Mouse (Mus musculus): ENCODE measurements at regions not wholly inside any gene's neighbourhood (a gene's known extent, or its start where the extent isn't known, plus 50 kb on each side); places are given as distances from the start of the nearest gene placed in this dataset.

DNA sequence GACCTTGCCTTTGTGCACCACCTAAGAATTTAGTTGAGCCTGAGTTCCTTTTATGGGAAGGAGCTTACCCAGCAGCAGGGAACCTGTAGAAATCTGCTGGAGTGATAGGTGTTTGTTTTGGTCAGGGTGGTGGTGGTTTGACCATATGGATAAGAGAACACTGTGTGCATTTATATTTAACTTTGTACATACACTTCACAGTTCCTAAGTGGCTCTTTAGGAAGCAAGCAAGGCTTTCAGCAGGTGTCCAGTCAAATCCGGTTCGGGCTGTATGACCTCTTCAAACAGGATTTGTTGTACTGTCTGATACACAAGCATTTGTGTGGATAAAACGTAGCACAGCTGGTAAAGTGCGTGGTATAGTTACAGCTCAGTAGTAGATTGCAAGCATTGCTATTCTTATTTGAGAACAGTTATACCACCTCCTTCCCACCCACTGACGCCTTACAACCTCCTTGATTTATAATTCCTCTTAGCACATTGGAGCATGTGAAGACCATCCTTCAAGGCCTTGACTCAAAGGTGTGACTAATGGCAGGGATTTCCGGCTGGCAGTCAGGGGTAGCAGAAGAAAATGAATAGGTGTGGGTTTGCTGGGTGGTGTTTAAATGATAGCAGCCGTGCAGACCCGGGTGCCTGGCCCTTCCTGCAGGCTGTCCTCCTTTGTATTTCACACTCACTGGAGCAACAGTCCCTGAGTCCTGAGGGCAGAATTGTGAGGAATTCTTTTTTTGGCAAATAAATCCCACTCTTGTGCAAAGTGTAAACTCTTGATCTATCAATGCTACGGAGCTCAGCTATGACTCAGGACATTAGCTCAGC lies 79.4 kb upstream of the Osmr start:
- WGBS = 75% methylated on average over 9 of the region's 9 CpGs
- intact Hi-C loops (cut with DNase I) = no loop called here
- Histone ChIP-seq H3K27me3 (ENCODE audit: control insufficient read depth, insufficient read depth, low read length) (peaks cover 2% of the 10 kb centered on the region; the same call in 1 of the 2 replicates), H3K36me3 (ENCODE audit: control insufficient read depth, insufficient read depth, low read length) (no peaks in the 10 kb centered on the region), H3K79me2 (replicated peaks; ENCODE audit: control insufficient read depth, insufficient read depth, low read length) (no peaks in the 10 kb centered on the region), H3K4me1 (ENCODE audit: control insufficient read depth, insufficient read depth, low read length) (peaks cover 1% of the 10 kb centered on the region; the same call in 1 of the 2 replicates), H3K27ac (no peak overlapping the region), H3K9ac (ENCODE audit: low read depth, low read length) (no peak overlapping the region), H3K4me3 (no peak overlapping the region)
- TF ChIP-seq POLR2A (IDR thresholded peaks at IDR 0.05; ENCODE audit: insufficient read depth, low read depth, low read length) (no peak), EP300 (IDR thresholded peaks at IDR 0.05; ENCODE audit: insufficient read depth, low read depth, low read length) (no peak), CTCF (IDR thresholded peaks at IDR 0.05) (no peak)
- DNase-seq = no peak

DNA sequence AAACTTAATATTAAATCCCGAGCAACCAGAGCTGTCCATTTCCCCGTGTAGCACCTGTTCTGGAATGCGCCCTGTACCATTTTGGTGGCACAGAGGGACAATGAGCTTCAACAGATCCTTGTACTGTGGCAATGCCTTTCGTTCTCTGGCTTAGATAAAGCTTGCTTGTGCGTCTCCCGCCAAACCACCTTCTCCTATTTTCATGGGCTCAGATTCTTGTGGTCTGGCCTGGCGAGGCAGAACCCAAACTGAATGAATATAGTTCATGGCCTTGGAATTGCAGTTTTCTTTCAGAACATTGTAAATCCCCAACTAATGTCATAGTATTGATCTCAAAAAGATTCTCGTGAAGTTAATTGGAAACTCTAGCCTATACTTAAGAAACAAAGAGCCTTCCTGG lies 85.1 kb upstream of the Osmr start:
- H3K36me3 ChIP-seq (ENCODE audit: control insufficient read depth, insufficient read depth, low read length) = no peaks in the 10 kb centered on the region
- no peak overlapping the region for H3K27ac ChIP-seq
- no peaks in the 10 kb centered on the region for H3K27me3 ChIP-seq (ENCODE audit: control insufficient read depth, insufficient read depth, low read length)
- no peak overlapping the region for H3K4me3 ChIP-seq
- intact Hi-C loops (cut with DNase I) = no loop called here
- H3K79me2 ChIP-seq (replicated peaks; ENCODE audit: control insufficient read depth, insufficient read depth, low read length) = no peaks in the 10 kb centered on the region
- H3K4me1 ChIP-seq (ENCODE audit: control insufficient read depth, insufficient read depth, low read length) = peaks cover 2% of the 10 kb centered on the region; the same call in 1 of the 2 replicates
- no peak overlapping the region for H3K9ac ChIP-seq (ENCODE audit: low read depth, low read length)
- no peak for TF ChIP-seq POLR2A (IDR thresholded peaks at IDR 0.05; ENCODE audit: insufficient read depth, low read depth, low read length)
- no peak for TF ChIP-seq EP300 (IDR thresholded peaks at IDR 0.05; ENCODE audit: insufficient read depth, low read depth, low read length)
- no peak for TF ChIP-seq CTCF (IDR thresholded peaks at IDR 0.05)
- no peak for DNase-seq
- 90% methylated on average over 8 of the region's 8 CpGs for WGBS

DNA sequence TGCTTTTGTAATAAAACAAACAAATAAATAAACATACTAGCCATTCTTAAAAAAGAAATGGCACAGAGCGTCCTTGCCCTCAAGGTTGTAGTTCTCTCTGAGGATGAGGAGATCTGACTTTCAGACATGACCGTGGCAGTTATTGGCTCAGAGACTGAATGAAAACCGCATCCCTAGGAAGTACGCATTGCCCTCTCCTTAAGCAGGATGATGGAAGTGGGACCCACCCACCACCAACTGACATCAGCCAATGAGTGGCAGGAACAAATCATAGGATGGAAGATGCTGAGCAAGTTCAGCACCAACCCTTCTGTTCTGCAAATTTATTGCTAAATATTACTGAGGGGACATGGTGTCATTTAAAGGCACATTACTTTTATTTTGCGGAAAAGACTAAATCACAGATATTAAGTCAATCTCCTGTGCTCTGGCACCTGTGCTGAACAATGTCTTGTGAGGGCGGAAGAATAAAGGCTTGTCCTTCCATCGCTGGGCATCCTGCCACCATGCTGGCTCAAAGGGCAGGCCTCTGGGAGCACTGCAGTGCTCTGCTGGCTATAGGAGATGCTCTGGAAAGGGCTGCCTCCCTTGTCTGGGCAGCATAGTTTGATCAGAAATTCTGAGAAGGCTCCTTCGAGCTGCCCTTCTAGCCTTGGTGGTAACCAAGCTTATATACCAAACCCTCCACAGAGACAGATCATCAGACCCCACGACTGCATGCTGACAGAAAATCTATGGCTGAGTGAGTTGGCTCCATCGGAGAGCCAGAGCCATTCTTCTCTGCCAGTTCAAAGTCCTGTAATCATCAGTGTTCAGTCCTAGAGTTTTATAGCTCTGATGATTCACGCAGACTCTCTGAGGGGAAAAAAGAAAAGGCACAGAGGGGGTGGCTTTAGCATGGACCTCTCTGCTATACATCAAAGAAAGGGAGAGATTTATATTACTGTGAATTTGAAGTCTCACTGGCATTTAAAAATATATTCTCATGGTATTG lies 86.3 kb upstream of the Osmr start:
- DNase-seq = no peak
- TF ChIP-seq EP300 (IDR thresholded peaks at IDR 0.05; ENCODE audit: insufficient read depth, low read depth, low read length) (no peak), POLR2A (IDR thresholded peaks at IDR 0.05; ENCODE audit: insufficient read depth, low read depth, low read length) (no peak), CTCF (IDR thresholded peaks at IDR 0.05) (no peak)
- Histone ChIP-seq H3K4me1 (ENCODE audit: control insufficient read depth, insufficient read depth, low read length) (peaks cover 2% of the 10 kb centered on the region; the same call in 1 of the 2 replicates), H3K36me3 (ENCODE audit: control insufficient read depth, insufficient read depth, low read length) (no peaks in the 10 kb centered on the region), H3K9ac (ENCODE audit: low read depth, low read length) (no peak overlapping the region), H3K27me3 (ENCODE audit: control insufficient read depth, insufficient read depth, low read length) (no peaks in the 10 kb centered on the region), H3K79me2 (replicated peaks; ENCODE audit: control insufficient read depth, insufficient read depth, low read length) (no peaks in the 10 kb centered on the region), H3K4me3 (no peak overlapping the region), H3K27ac (no peak overlapping the region)
- WGBS = 86% methylated on average over 11 of the region's 11 CpGs
- intact Hi-C loops (cut with DNase I) = no loop called here

DNA sequence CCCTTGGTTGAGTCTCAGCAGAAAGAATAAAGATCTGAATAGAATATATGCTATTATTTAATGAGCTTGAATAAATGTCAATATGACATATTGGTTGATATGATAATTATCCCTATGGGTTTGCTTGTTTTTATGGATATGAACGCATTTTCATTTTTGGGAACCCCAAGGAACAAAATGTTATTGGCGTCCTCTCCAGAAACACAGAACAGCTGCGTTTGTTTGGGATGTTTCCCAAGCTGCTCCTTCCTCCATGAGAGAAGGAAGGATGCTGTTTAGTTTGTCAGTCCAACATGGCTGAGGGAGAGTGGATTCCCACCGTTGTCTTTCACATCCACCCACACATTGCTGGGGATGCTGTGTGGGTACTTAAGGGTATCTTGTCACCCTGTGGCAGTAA lies 89.9 kb upstream of the Osmr start:
- no peak overlapping the region for H3K9ac ChIP-seq (ENCODE audit: low read depth, low read length)
- no peak overlapping the region for H3K27ac ChIP-seq
- H3K4me1 ChIP-seq (ENCODE audit: control insufficient read depth, insufficient read depth, low read length) = peaks cover 2% of the 10 kb centered on the region; the same call in 1 of the 2 replicates
- WGBS = 65% methylated on average over 4 of the region's 4 CpGs
- intact Hi-C loops (cut with DNase I) = no loop called here
- H3K27me3 ChIP-seq (ENCODE audit: control insufficient read depth, insufficient read depth, low read length) = no peaks in the 10 kb centered on the region
- H3K36me3 ChIP-seq (ENCODE audit: control insufficient read depth, insufficient read depth, low read length) = no peaks in the 10 kb centered on the region
- DNase-seq = peak; percentile 22 to 34
- H3K79me2 ChIP-seq (replicated peaks; ENCODE audit: control insufficient read depth, insufficient read depth, low read length) = no peaks in the 10 kb centered on the region
- TF ChIP-seq CTCF (IDR thresholded peaks at IDR 0.05) = no peak
- no peak for TF ChIP-seq EP300 (IDR thresholded peaks at IDR 0.05; ENCODE audit: insufficient read depth, low read depth, low read length)
- TF ChIP-seq POLR2A (IDR thresholded peaks at IDR 0.05; ENCODE audit: insufficient read depth, low read depth, low read length) = no peak
- no peak overlapping the region for H3K4me3 ChIP-seq

GRCm38 (mm10) chr15:6965446-6965845 lies 90.7 kb upstream of the Osmr start:
- Histone ChIP-seq H3K79me2 (replicated peaks; ENCODE audit: control insufficient read depth, insufficient read depth, low read length) (no peaks in the 10 kb centered on the region), H3K4me3 (no peak overlapping the region), H3K36me3 (ENCODE audit: control insufficient read depth, insufficient read depth, low read length) (no peaks in the 10 kb centered on the region), H3K4me1 (ENCODE audit: control insufficient read depth, insufficient read depth, low read length) (peaks cover 2% of the 10 kb centered on the region; the same call in 1 of the 2 replicates), H3K27ac (no peak overlapping the region), H3K27me3 (ENCODE audit: control insufficient read depth, insufficient read depth, low read length) (no peaks in the 10 kb centered on the region), H3K9ac (ENCODE audit: low read depth, low read length) (no peak overlapping the region)
- intact Hi-C loops (cut with DNase I) = no loop called here
- 68% methylated on average over 4 of the region's 4 CpGs for WGBS
- TF ChIP-seq POLR2A (IDR thresholded peaks at IDR 0.05; ENCODE audit: insufficient read depth, low read depth, low read length) (no peak), EP300 (IDR thresholded peaks at IDR 0.05; ENCODE audit: insufficient read depth, low read depth, low read length) (no peak), CTCF (IDR thresholded peaks at IDR 0.05) (no peak)
- DNase-seq = no peak

Measured in heart, adult 2 months (tissue).